Mouse (Mus musculus) ES-E14 (cell line): ENCODE measurements around the gene Heg1. TPM values are rescaled to one million over a fixed set of nuclear protein-coding genes. Genes with fewer than 3 reads are reported as not detected.

Experiments
- DNase-seq: peaks from one replicate; pipeline ENCODE4 v3.0.0-alpha.2; 2013; ENCODE audit warnings: low read depth, low spot score
- H3K27ac ChIP-seq: 2 replicates; pipeline ENCODE4 v1.5.1; 2012; ENCODE audit warnings: low read depth, mild to moderate bottlenecking, low read length, moderate library complexity, mixed read lengths; ENCODE audit not compliant: poor library complexity, insufficient read depth, severe bottlenecking
- H3K36me3 ChIP-seq: 2 replicates; pipeline ENCODE4 v1.6.1; 2012; ENCODE audit warnings: mild to moderate bottlenecking, low read length, moderate library complexity, mixed read lengths; ENCODE audit not compliant: control insufficient read depth, poor library complexity, insufficient read depth, severe bottlenecking
- H3K4me1 ChIP-seq, 2 experiments: fragments of 150-350 bp in 1 of 2; sonication (generic) in 1 of 2; 2 replicates each; pipeline ENCODE4 v1.6.1; 2012; ENCODE audit warnings: low read length in 2 of 2, mild to moderate bottlenecking in 1 of 2, mixed read lengths in 1 of 2; ENCODE audit not compliant: control insufficient read depth in 2 of 2, insufficient read depth in 2 of 2, poor library complexity in 1 of 2
- H3K4me3 ChIP-seq, 2 experiments: fragments of 150-350 bp in 1 of 2; sonication (generic) in 1 of 2; 2 replicates each; pipeline ENCODE4 v1.5.1; 2012; ENCODE audit warnings: low read length in 2 of 2, low read depth in 1 of 2, mild to moderate bottlenecking in 1 of 2, mixed read lengths in 1 of 2; ENCODE audit not compliant: insufficient read depth in 1 of 2, poor library complexity in 1 of 2, severe bottlenecking in 1 of 2
- H3K9ac ChIP-seq: 2 replicates; pipeline ENCODE4 v1.6.1; 2012; ENCODE audit warnings: low read depth, mild to moderate bottlenecking, low read length, mixed read lengths; ENCODE audit not compliant: poor library complexity, insufficient read depth, severe bottlenecking
- H3K9me3 ChIP-seq: fragments of 150-350 bp; sonication (generic); 2 replicates; pipeline ENCODE4 v1.6.1; 2012; ENCODE audit warnings: low read depth, mild to moderate bottlenecking, low read length; ENCODE audit not compliant: control insufficient read depth, insufficient read depth
- CHD2 ChIP-seq: IDR thresholded peaks from 2 replicates; pipeline ENCODE4 v1.6.1; 2014; ENCODE audit warnings: mild to moderate bottlenecking, low read depth, low read length, inconsistent platforms
- HCFC1 ChIP-seq: IDR thresholded peaks from 2 replicates; pipeline ENCODE4 v1.6.1; 2012; ENCODE audit warnings: low read length, inconsistent platforms, borderline replicate concordance; ENCODE audit not compliant: insufficient read depth
- MAFK ChIP-seq: IDR thresholded peaks from 2 replicates; pipeline ENCODE4 v1.6.1; 2014; ENCODE audit warnings: mild to moderate bottlenecking, low read depth, low read length, inconsistent platforms; ENCODE audit not compliant: insufficient read depth
- ZC3H11A ChIP-seq: IDR thresholded peaks from 2 replicates; pipeline ENCODE4 v1.6.1; 2012; ENCODE audit warnings: low read depth, mild to moderate bottlenecking, inconsistent platforms, low read length, borderline replicate concordance
- ZNF384 ChIP-seq: IDR thresholded peaks from 2 replicates; pipeline ENCODE4 v1.6.1; 2012; ENCODE audit warnings: low read depth, low read length, inconsistent platforms
- in situ Hi-C, 2 experiments: fragments of 600-800 bp; cut with MboI; formaldehyde crosslinking; loops; one replicate each; pipeline ENCODE4 v1.15.1; 2025; ENCODE audit warnings: low sequenced_read_pairs in 2 of 2, inconsistent platforms in 1 of 2; ENCODE audit not compliant: unreplicated experiment in 2 of 2
- total RNA-seq: library from RNA; depleted of rRNA; stranded (reverse); fragments of 300-350 nt; gene quantifications from 2 replicates; pipeline ENCODE4 v1.2.3, GENCODE M21; 2012

Heg1 gene
- total RNA-seq, 1 experiment: 8.7 TPM

DNA sequence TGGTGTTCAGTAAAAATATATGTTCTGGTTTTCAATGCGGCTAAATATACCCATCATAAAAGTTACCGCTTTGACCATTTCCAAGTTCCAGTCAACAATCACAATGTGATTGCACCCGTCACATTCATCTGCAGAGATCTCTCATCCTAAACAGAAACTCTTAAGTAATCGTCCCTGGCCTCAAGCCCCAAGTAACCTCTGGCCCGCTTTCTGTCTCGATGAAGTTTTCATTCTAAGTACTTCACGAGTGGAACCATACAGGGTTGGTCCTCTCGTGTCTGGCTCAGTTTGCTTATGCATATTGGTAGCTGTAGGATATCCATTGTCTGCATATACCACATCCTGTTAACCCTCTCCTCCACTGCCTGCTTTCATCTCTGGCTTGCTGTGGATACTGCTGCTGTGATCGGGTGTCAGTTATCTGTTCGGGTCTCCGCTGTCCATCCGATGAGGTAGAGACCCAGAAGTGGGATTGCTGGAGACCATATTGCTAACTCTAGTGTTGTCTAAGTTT lies 14.2 kb downstream of the Heg1 start:
- Histone ChIP-seq H3K9me3 (no peaks in the 10 kb centered on the region), H3K9ac (no peak overlapping the region), H3K27ac (no peak overlapping the region), H3K4me1 (no peaks in the 10 kb centered on the region), H3K36me3 (no peaks in the 10 kb centered on the region), H3K4me3 (no peak overlapping the region)
- in situ Hi-C loops: no loop called here
- TF ChIP-seq ZC3H11A (no peak), MAFK (no peak), ZNF384 (no peak), HCFC1 (no peak)
- no peak for DNase-seq

DNA sequence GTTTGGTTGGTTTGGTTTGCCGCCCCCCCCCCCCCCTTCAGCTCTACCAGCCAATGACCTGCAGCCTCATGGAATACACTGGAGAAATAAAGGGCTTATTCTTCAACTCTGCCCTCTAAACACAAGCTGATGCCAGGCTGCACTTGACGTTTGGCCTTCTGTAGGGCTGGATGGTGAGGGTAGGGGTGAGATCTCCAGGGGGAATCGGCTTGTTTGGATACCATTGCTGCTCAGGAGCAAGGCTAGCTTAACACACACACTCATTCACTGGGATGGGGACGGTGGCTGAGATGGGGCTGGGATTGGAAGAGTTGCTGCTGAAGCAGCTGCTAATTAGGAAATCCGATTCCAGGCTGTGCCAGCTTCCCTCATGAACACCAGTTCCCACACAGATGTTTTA lies 16.4 kb downstream of the Heg1 start:
- DNase-seq: no peak
- Histone ChIP-seq H3K27ac (no peak overlapping the region), H3K4me1 (no peaks in the 10 kb centered on the region), H3K36me3 (no peaks in the 10 kb centered on the region), H3K9ac (no peak overlapping the region), H3K4me3 (no peak overlapping the region), H3K9me3 (no peaks in the 10 kb centered on the region)
- in situ Hi-C loops: no loop called here
- TF ChIP-seq HCFC1: no peak
- no peak for TF ChIP-seq CHD2
- TF ChIP-seq ZC3H11A: no peak
- TF ChIP-seq ZNF384: no peak
- no peak for TF ChIP-seq MAFK

DNA sequence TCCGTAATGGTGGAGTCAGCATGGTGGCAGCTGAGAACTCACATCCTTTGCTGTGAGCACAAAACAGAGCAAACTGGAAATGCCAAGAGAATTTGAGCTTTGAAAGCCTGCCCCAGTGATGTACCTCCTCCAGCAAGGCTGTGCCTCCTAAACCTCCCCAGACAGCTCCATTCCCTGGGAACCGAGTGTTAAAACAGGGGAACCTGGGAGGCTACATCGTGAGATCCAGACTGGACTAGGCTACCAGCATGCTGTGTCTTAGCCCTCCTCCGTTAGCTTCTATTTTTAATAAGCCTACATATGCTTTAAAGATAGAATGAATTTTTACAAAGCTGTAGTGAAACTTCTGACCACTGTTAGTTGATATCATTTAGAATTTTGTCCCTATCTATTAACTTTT lies 17.7 kb downstream of the Heg1 start:
- TF ChIP-seq HCFC1 (no peak), MAFK (no peak), CHD2 (no peak), ZNF384 (no peak), ZC3H11A (no peak)
- Histone ChIP-seq H3K27ac (no peak overlapping the region), H3K9me3 (no peaks in the 10 kb centered on the region), H3K4me3 (no peak overlapping the region), H3K4me1 (no peaks in the 10 kb centered on the region), H3K36me3 (no peaks in the 10 kb centered on the region), H3K9ac (no peak overlapping the region)
- in situ Hi-C loops: no loop called here
- DNase-seq: no peak

DNA sequence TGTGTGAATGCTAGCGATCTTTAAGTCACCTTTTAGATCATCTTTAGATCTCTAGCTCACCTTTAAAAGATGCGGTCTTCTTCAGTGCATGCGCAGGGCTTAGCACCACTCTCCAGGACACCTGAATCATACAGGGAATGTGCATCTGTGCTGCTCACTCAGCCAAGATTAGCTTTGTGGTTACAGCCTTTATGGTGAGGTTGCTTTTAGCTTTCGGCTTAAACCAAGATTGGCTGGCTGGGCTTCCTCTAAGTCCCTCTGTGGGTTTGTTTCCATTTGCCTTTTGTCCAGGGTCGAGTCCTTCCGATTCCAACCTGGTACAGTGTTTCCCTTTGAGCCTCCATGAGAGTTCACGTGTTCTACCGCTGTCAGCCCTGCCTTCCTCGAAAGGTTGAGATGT lies 20.1 kb downstream of the Heg1 start:
- no peak overlapping the region for H3K27ac ChIP-seq
- H3K9me3 ChIP-seq: no peaks in the 10 kb centered on the region
- H3K36me3 ChIP-seq: no peaks in the 10 kb centered on the region
- no peak for TF ChIP-seq CHD2
- TF ChIP-seq MAFK: no peak
- TF ChIP-seq HCFC1: no peak
- TF ChIP-seq ZC3H11A: no peak
- no peak for TF ChIP-seq ZNF384
- in situ Hi-C loops: no loop called here
- H3K4me1 ChIP-seq: no peaks in the 10 kb centered on the region
- DNase-seq: no peak
- H3K9ac ChIP-seq: no peak overlapping the region
- H3K4me3 ChIP-seq: no peak overlapping the region

DNA sequence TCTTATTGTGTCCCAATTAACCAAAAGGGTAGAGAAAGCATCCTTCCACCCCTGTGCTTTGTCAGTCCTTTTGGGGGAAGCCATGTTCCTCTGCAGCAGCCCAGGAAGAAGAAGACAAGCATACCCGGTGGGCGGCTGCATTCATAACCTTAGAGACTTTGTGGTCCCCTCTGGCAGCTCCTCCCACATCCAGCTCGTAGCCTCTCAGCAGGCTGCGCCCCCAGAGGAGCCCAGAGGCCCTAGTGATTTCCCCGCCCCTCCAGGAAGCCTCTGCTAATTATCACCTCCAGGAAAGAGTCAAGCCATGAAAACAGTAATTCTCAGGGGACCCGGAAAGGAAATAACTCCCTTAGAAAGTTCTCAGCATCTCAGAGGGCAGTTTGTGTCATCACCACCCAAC lies 21.1 kb downstream of the Heg1 start:
- no peaks in the 10 kb centered on the region for H3K9me3 ChIP-seq
- H3K4me1 ChIP-seq: no peaks in the 10 kb centered on the region
- no peak overlapping the region for H3K4me3 ChIP-seq
- H3K36me3 ChIP-seq: no peaks in the 10 kb centered on the region
- DNase-seq: no peak
- no peak overlapping the region for H3K27ac ChIP-seq
- in situ Hi-C loops: no loop called here
- TF ChIP-seq ZNF384 (no peak), ZC3H11A (no peak), HCFC1 (no peak), MAFK (no peak), CHD2 (no peak)
- no peak overlapping the region for H3K9ac ChIP-seq
